In the genomic region with DNA sequence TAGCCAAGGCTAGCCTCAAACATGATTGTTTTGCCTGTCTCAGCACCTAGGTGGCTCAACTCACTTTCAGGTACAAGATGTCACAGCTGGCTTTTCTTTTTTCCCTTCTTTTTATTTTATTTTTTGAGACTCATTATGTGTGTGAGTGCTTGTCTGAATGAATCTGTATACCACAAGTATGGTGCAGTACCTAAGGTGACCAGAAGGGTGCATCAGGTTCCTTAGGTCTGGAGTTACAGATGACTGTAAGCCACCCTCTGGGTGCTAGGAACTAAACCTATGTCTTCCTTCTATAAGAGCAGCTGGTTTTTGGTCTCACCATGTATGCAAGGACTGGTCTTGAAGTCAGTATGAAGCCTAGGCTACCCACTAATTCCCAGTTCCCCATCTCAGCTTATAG, we compare ENCODE assay signal across 14 mouse cellular contexts. TPM values are rescaled to one million over a fixed set of nuclear protein-coding genes. Genes with fewer than 3 reads are reported as not detected.
A peak's percentile ranks its signal among the peaks of the same experiment; 100 is the strongest.
DNase-seq lines count a peak whose midpoint lies in the region; ATAC-seq and TF ChIP-seq lines count a peak whose summit lies in the region.
"Had no signal": no experiment of that assay in that cellular context is flagged by ENCODE, and none has a peak within 500 bp of the region (broad histone marks: within the 10 kb centered on the region; RNA-seq: fewer than 3 reads in every experiment).

No protein-coding gene starts in this region.

- no peak overlapping the region for H3K4me2 ChIP-seq in forebrain, postnatal 0 days (ENCODE audit: low read depth)
- no peak overlapping the region for H3K4me2 ChIP-seq in forebrain, embryonic 12.5 days
- H3K4me2 ChIP-seq in midbrain, embryonic 11.5 days, result no peak overlapping the region
- H3K4me2 ChIP-seq in midbrain, embryonic 13.5 days (replicated peaks), result no peak overlapping the region
- H3K4me2 ChIP-seq: limb, embryonic 13.5 days had no signal

- no peaks in the 10 kb centered on the region for H3K4me1 ChIP-seq in forebrain, postnatal 0 days (ENCODE audit: insufficient read depth)
- H3K4me1 ChIP-seq in forebrain, embryonic 12.5 days, result no peaks in the 10 kb centered on the region
- no peaks in the 10 kb centered on the region for H3K4me1 ChIP-seq in midbrain, embryonic 11.5 days (ENCODE audit: control insufficient read depth, insufficient read depth, low read length)
- peaks cover 6% of the 10 kb centered on the region for H3K4me1 ChIP-seq in midbrain, embryonic 13.5 days (replicated peaks)
- H3K4me1 ChIP-seq: hindbrain, embryonic 10.5 days; limb, embryonic 13.5 days had no signal

- H3K9me3 ChIP-seq in forebrain, postnatal 0 days (ENCODE audit: low read length), result no peaks in the 10 kb centered on the region
- H3K9me3 ChIP-seq in forebrain, embryonic 12.5 days, result no peaks in the 10 kb centered on the region
- no peaks in the 10 kb centered on the region; the same call in 1 of the 2 replicates for H3K9me3 ChIP-seq in midbrain, embryonic 11.5 days (ENCODE audit: control insufficient read depth, low read length)
- no peaks in the 10 kb centered on the region for H3K9me3 ChIP-seq in midbrain, embryonic 13.5 days
- H3K9me3 ChIP-seq: limb, embryonic 13.5 days had no signal

- no peak overlapping the region for H3K4me3 ChIP-seq in forebrain, postnatal 0 days (ENCODE audit: low read depth, low read length)
- no peak overlapping the region for H3K4me3 ChIP-seq in forebrain, embryonic 12.5 days (replicated peaks)
- H3K4me3 ChIP-seq in midbrain, embryonic 11.5 days (ENCODE audit: low read depth, low read length), result no peak overlapping the region
- no peak overlapping the region for H3K4me3 ChIP-seq in midbrain, embryonic 13.5 days (replicated peaks)
- H3K4me3 ChIP-seq: hindbrain, embryonic 10.5 days; limb, embryonic 13.5 days had no signal

- no peak for DNase-seq in forebrain, postnatal 0 days
- DNase-seq in midbrain, embryonic 11.5 days (ENCODE audit: low spot score, missing footprints), result peak; percentile 88
- DNase-seq in c-Kit-negative CD71-positive TER-119-positive erythroid progenitor cells, embryonic 14.5 days (ENCODE audit: low read depth, low spot score), result peak; percentile 24
- peak; percentile 31 for DNase-seq in thymus, postnatal 25 days
- DNase-seq in kidney, adult 18-20 months, result no peak
- DNase-seq: adrenal gland, postnatal 36 days; cerebellum, postnatal 36 days had no signal

- no peak overlapping the region for H3K27ac ChIP-seq in forebrain, postnatal 0 days (ENCODE audit: low read depth, low read length)
- no peak overlapping the region for H3K27ac ChIP-seq in forebrain, embryonic 12.5 days
- no peak overlapping the region for H3K27ac ChIP-seq in midbrain, embryonic 11.5 days (ENCODE audit: low read depth, low read length)
- H3K27ac ChIP-seq in midbrain, embryonic 13.5 days, result no peak overlapping the region
- H3K27ac ChIP-seq: hindbrain, embryonic 10.5 days; limb, embryonic 13.5 days had no signal

- TF ChIP-seq CTCF in forebrain, postnatal 0 days (IDR thresholded peaks at IDR 0.05; ENCODE audit: low read depth), result peak; percentile 39; the same call in 1 of the 2 replicates

- H3K36me3 ChIP-seq in forebrain, postnatal 0 days (ENCODE audit: insufficient read depth), result peaks cover 28% of the 10 kb centered on the region
- peaks cover 94% of the 10 kb centered on the region for H3K36me3 ChIP-seq in forebrain, embryonic 12.5 days (replicated peaks)
- H3K36me3 ChIP-seq in midbrain, embryonic 11.5 days (ENCODE audit: control insufficient read depth, insufficient read depth, low read length), result peaks cover 51% of the 10 kb centered on the region
- peaks cover 80% of the 10 kb centered on the region for H3K36me3 ChIP-seq in midbrain, embryonic 13.5 days

- no peak for ATAC-seq in forebrain, postnatal 0 days
- ATAC-seq in forebrain, embryonic 12.5 days (ENCODE audit: low FRiP score), result no peak
- ATAC-seq in midbrain, embryonic 11.5 days (ENCODE audit: low FRiP score), result no peak
- ATAC-seq in midbrain, embryonic 13.5 days, result no peak
- no peak for ATAC-seq in monocyte, adult 5-6 weeks (replicated peaks; ENCODE audit: insufficient number of reproducible peaks, low FRiP score, low TSS enrichment, poor library complexity, severe bottlenecking)

- H3K27me3 ChIP-seq in forebrain, postnatal 0 days (ENCODE audit: insufficient read depth, low read length), result no peaks in the 10 kb centered on the region
- no peaks in the 10 kb centered on the region for H3K27me3 ChIP-seq in forebrain, embryonic 12.5 days
- H3K27me3 ChIP-seq in midbrain, embryonic 11.5 days (ENCODE audit: control insufficient read depth, insufficient read depth, low read length), result no peaks in the 10 kb centered on the region
- H3K27me3 ChIP-seq in midbrain, embryonic 13.5 days, result no peaks in the 10 kb centered on the region
- H3K27me3 ChIP-seq: limb, embryonic 13.5 days had no signal

- no peak overlapping the region for H3K9ac ChIP-seq in forebrain, postnatal 0 days
- H3K9ac ChIP-seq in forebrain, embryonic 12.5 days, result no peak overlapping the region
- no peak overlapping the region for H3K9ac ChIP-seq in midbrain, embryonic 11.5 days (ENCODE audit: low read length)
- no peak overlapping the region for H3K9ac ChIP-seq in midbrain, embryonic 13.5 days (replicated peaks)
- H3K9ac ChIP-seq: limb, embryonic 13.5 days had no signal

RNA-seq across cellular contexts. Expression of a gene that starts 19.8 kb away (rescaled TPM):
- 27.5 and 39.7 TPM in 2 replicates for total RNA-seq in forebrain, postnatal 0 days (2014; rRNA removed)
- polyA plus RNA-seq in forebrain, postnatal 0 days (2015; fragmentation: Nextera tagmentation; extraction: Ambion mirVana), result 31.7 and 34.2 TPM in 2 replicates
- polyA plus RNA-seq in forebrain, embryonic 12.5 days (2016; fragmentation: Nextera tagmentation; extraction: Ambion mirVana), result 230 and 251 TPM in 2 replicates
- polyA plus RNA-seq in midbrain, embryonic 11.5 days (2014; fragmentation: Nextera tagmentation; extraction: Ambion mirVana), result 214 and 230 TPM in 2 replicates
- polyA plus RNA-seq in midbrain, embryonic 13.5 days (2015; fragmentation: Nextera tagmentation; extraction: Ambion mirVana), result 118 and 125 TPM in 2 replicates
- total RNA-seq in monocyte, adult 5-6 weeks (2017), result 16.4 to 36.9 TPM (median 17.8 TPM) in 3 replicates

RNA-seq across cellular contexts. Expression of a gene that starts 30.4 kb away (rescaled TPM):
- not detected in 2 replicates for total RNA-seq in forebrain, postnatal 0 days (2014; rRNA removed)
- 0.06 TPM in 1 of 2 replicates, not detected in the other for polyA plus RNA-seq in forebrain, postnatal 0 days (2015; fragmentation: Nextera tagmentation; extraction: Ambion mirVana)
- not detected in 2 replicates for polyA plus RNA-seq in forebrain, embryonic 12.5 days (2016; fragmentation: Nextera tagmentation; extraction: Ambion mirVana)
- polyA plus RNA-seq in midbrain, embryonic 11.5 days (2014; fragmentation: Nextera tagmentation; extraction: Ambion mirVana), result 0.11 and 0.22 TPM in 2 replicates
- polyA plus RNA-seq in midbrain, embryonic 13.5 days (2015; fragmentation: Nextera tagmentation; extraction: Ambion mirVana), result 0.71 and 0.99 TPM in 2 replicates
- not detected in 3 replicates for total RNA-seq in monocyte, adult 5-6 weeks (2017)
- total RNA-seq: adrenal gland, postnatal 36 days; gastrocnemius, postnatal 4 days had no signal
- polyA plus RNA-seq: limb, embryonic 13.5 days; spleen, adult 2 months had no signal

RNA-seq across cellular contexts. Expression of a gene that starts 38.5 kb away (rescaled TPM):
- total RNA-seq in forebrain, postnatal 0 days (2014; rRNA removed), result 81.9 and 99.1 TPM in 2 replicates
- polyA plus RNA-seq in forebrain, postnatal 0 days (2015; fragmentation: Nextera tagmentation; extraction: Ambion mirVana), result 24.7 and 28.1 TPM in 2 replicates
- 14.7 and 18.2 TPM in 2 replicates for polyA plus RNA-seq in forebrain, embryonic 12.5 days (2016; fragmentation: Nextera tagmentation; extraction: Ambion mirVana)
- 10.5 and 11.4 TPM in 2 replicates for polyA plus RNA-seq in midbrain, embryonic 11.5 days (2014; fragmentation: Nextera tagmentation; extraction: Ambion mirVana)
- 48.0 and 54.5 TPM in 2 replicates for polyA plus RNA-seq in midbrain, embryonic 13.5 days (2015; fragmentation: Nextera tagmentation; extraction: Ambion mirVana)
- not detected in 3 replicates for total RNA-seq in monocyte, adult 5-6 weeks (2017)

RNA-seq across cellular contexts. Expression of a gene that starts 41.0 kb away (rescaled TPM):
- total RNA-seq in forebrain, postnatal 0 days (2014; rRNA removed), result 0.46 and 0.76 TPM in 2 replicates
- polyA plus RNA-seq in forebrain, postnatal 0 days (2015; fragmentation: Nextera tagmentation; extraction: Ambion mirVana), result 0.59 and 0.64 TPM in 2 replicates
- 0.22 and 0.69 TPM in 2 replicates for polyA plus RNA-seq in forebrain, embryonic 12.5 days (2016; fragmentation: Nextera tagmentation; extraction: Ambion mirVana)
- 0.37 and 0.38 TPM in 2 replicates for polyA plus RNA-seq in midbrain, embryonic 11.5 days (2014; fragmentation: Nextera tagmentation; extraction: Ambion mirVana)
- polyA plus RNA-seq in midbrain, embryonic 13.5 days (2015; fragmentation: Nextera tagmentation; extraction: Ambion mirVana), result 0.79 and 1.1 TPM in 2 replicates
- not detected in 3 replicates for total RNA-seq in monocyte, adult 5-6 weeks (2017)
- total RNA-seq: gastrocnemius, postnatal 4 days had no signal

RNA-seq across cellular contexts. Expression of a gene that starts 52.8 kb away (rescaled TPM):
- not detected in 2 replicates for total RNA-seq in forebrain, postnatal 0 days (2014; rRNA removed)
- polyA plus RNA-seq in forebrain, postnatal 0 days (2015; fragmentation: Nextera tagmentation; extraction: Ambion mirVana), result not detected in 2 replicates
- not detected in 2 replicates for polyA plus RNA-seq in forebrain, embryonic 12.5 days (2016; fragmentation: Nextera tagmentation; extraction: Ambion mirVana)
- not detected in 2 replicates for polyA plus RNA-seq in midbrain, embryonic 11.5 days (2014; fragmentation: Nextera tagmentation; extraction: Ambion mirVana)
- not detected in 2 replicates for polyA plus RNA-seq in midbrain, embryonic 13.5 days (2015; fragmentation: Nextera tagmentation; extraction: Ambion mirVana)
- total RNA-seq in monocyte, adult 5-6 weeks (2017), result not detected in 3 replicates
- total RNA-seq: gastrocnemius, postnatal 4 days had no signal
- polyA plus RNA-seq: hindbrain, embryonic 10.5 days; limb, embryonic 13.5 days had no signal

Comparison
In these comparisons a context has a peak if more than half of its experiments do, and no peak if none do; other contexts are left out.
1. DNase-seq: peak in midbrain, embryonic 11.5 days (single experiment), c-Kit-negative CD71-positive TER-119-positive erythroid progenitor cells, embryonic 14.5 days (single experiment) and thymus, postnatal 25 days (single experiment); none in forebrain, postnatal 0 days (single experiment) and kidney, adult 18-20 months (single experiment).